Mouse (Mus musculus): Measurements from ENCODE around the gene Tbck.
A peak's percentile ranks its signal among the peaks of the same experiment; 100 is the strongest.

Tbck gene

DNA sequence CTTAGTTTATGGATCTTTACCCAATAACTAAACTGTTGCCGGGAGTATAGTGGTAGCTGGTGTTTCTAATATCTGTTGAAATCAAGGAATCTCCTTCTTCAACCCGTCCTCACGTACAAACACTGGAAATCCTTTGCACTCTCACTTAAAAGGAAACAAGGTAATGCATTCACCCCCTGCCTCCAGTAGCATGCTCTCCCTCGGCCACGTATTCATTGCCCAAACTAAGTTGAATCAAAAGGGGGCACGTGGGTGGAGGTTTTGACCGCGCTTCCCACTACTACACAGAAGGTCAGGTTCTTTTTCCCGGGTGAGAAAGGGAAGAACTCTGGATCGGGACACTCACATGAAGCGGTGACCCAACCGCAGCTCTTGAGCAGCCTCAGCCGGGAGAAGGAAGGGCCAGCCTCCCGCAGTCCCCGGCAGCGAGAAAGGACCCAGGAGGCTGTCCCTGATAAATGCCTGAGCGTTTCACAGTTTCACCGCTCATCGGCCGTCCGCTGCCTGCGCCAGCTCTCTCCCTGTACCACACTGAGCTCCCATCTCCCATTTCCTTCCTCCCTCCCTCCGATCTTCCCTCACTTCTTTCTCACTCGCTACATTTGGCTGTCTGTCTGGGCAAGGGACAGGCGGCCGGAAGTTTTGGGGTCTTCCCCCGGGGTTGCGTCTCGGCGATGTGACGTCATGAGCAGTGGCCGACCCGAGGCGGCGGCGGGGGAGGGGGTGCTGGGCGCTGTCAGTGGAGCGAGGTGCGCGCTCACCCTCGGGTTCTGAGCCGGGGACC is at the start of gene Tbck:
Gene Tbck, plus strand, starts transcription at position 698 of the 784 bp plus-strand sequence.
- DNase-seq (ENCODE audit: low read depth) = peak; percentile 95

DNA sequence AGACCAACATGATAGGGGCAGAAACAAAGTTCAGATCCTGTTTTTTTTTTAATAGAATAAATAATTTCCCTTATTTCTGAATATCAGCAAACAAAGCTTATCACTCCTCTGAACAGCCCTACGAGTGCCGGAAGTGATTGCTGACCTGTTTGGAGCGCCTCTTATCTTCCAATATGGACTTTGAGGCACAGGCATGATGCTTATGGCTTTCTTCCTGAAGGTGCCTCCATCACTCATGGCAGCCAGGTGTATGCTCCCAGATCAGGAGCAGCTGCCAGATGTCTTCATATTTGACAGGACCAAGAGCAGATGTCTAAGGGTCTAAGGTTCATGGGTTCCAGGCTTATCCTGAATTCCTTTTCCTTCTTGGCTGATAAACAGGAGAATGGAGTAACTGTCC is 46.9 kb upstream of the Tbck start:
- DNase-seq (ENCODE audit: low read depth) = no peak

DNA sequence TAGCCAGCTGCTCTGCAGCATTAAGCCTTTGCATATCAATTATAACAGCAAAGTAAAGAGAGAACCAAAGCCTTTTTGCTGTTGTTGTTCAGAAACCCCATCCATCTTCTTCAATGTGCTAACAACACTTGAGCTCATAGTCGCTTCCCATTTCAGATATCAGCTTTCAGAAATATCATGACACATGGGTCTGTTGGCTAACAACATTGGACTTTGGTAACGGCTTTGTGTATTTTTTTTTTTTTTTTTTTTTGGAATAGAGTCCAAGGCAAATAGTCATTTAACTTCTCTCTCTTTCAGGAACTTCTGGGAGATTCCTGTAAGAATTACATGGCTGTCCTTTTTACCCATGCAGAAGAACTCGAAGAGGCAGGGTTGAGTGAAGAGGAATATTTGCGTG is 39.9 kb upstream of the Tbck start:
- no peak for DNase-seq (ENCODE audit: low read depth)

DNA sequence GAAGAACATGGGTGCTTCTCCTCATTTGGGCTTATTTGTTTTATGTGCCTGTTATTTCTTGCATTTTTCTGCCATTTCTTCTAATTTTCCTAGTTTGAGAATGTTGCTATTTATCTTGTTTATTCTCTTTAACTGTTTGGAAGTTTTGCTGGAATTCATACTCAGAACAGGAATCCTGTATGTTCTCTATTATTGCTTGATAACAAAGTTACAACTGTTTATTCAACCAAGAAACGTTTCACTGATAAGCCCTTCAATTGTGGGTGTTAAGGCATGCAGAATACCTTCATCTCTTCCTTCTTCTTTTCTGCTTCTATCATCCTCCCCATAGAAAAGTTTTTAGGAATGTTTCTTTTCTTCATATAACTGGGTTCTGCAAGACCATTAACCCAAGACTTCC is 37.1 kb upstream of the Tbck start:
- no peak for DNase-seq (ENCODE audit: low read depth)

DNA sequence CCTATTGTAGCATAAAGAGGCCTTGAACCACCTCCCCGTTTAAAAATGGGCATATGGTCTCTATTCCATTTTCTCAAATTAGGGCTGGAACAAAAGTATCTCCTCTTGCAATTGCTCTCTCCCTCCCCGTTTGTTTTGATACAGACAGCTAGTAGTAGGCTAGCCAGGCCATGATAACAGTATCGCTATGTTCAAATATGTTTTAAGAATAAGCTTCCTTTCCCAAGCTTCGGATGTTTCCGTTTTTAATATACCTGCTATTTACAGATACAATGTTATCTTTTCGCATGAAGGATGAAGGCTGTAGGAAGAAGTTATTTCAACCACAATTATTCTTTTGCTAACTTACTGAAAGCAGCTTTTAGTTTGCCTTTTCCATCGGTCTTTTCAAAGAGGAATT is 34.6 kb upstream of the Tbck start:
- no peak for DNase-seq (ENCODE audit: low read depth)

DNA sequence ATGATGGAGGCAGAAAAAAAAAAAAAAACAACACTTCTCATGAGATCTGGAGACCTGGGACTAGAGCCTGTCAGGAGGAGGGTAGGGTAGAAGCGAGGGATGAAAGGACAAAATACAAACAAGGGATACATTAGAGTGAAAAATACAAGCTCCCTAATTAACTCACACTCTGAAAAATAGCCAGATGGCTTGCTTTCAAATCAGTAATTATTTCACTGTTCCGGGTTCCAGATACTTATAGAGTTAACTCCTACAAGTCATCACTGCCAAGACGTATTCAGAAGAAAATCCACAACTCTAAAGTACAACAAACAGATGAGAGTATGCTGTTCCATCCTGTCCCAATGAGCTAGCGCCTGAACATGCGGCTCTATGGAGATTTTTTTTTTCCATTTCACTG is 33.8 kb upstream of the Tbck start:
- DNase-seq (ENCODE audit: low read depth) = no peak

DNA sequence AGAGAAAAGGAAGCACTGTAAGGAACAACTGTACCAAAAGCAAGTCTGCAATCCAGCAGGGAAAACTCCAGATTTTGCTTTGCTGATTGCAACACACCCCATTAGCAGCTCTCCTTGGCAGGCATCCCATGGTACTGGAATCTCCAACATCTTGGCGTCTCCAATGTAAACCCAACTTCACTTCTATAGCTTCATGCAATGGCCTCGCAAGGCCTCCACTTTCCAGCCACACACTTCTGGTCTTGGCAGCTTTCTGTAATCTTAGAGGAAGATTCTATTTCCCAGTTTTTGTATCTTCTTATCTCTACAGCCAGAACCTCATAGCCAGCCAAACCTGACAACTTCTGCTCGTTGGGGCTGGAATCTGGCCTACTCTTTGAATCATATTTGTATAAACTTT is 32.2 kb upstream of the Tbck start:
- no peak for DNase-seq (ENCODE audit: low read depth)

DNA sequence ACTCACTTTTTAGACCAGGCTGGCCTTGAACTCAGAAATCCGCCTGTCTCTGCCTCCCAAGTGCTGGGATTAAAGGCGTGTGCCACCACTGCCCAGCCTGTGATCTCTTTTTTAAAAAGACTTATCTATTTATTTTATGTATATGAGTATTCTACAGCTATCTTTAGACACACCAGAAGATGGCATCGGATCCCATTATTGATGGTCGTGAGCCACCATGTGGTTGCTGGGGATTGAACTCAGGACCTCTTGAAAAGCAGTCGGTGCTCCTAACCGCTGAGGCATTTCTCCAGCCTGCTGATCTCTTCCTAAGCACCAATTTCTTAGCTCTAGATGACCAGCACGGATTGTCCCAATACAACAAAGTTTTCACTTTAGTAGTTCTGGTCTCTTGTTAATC is 30.0 kb upstream of the Tbck start:
- no peak for DNase-seq (ENCODE audit: low read depth)

DNA sequence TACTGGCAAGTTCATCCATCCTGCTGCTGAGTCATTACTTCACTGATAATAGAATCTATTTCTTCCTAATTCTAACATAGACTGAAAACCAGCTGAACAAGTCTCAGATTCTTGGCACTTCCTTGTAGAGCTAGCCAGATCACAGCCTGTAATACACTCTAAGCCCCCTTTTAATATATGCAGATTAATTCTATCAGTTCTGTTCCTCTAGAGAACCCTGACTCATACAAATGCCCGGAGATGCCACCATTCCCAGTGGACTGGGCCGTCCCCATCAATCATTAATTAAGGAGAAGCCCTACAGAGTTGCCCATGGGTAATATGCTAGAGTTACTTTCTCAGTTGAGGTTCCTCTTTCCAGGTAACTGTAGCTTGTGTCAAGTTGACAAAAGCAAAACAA is 28.0 kb upstream of the Tbck start:
- no peak for DNase-seq (ENCODE audit: low read depth)

DNA sequence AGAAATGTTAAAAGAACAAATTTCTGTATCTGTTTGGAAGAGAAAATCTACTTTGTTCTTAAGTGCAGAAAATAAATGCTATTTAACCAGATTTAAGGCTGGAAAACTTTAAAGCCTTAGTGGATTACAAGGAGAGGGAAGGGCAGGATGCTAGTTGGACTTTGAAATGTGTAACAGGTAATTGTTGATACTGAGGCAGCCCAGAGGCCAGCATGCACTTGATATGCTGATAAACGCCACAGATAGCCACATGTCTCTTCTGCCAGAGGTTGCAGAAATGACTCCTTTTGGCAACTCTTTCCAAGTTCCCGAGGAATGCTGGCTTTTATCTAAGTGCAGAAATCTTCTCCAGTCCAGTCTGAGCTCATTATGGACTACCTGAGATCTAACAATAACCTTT is 6.5 kb upstream of the Tbck start:
- DNase-seq (ENCODE audit: low read depth) = no peak

DNA sequence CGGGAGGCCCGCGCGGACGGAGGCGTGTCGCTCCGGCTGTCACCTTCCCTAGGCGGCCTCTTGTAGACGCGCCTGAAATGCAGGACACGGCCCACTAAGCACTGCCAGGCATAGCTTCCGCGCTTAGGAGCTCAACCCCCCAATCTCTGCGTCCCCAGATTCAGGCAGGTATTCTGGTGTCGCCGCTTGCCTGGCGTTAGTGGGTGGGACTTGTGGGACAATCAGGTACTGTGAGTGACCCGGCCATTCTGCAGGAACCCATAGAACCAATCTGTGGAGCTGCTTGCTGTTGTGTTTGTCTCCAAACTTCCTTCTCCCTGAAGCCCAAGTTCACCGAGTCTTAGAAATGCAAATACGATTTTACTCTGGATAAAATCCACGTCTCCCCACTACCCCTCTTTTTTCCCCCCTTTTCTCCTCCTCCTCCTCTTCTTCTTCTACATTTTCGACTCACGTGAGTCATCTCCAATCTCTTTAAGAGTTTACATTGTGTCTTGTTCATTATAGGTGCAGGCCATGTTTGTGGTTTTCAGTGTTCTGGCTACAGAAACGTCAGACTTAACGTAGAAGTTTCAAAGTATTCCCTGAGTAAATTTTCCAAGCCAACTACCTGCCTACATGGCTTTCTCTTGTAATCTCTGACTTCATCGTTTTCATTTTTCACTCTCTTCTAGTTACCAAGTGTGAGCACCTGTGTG is 436 bp downstream of the Tbck start, which contains the start of gene Aimp1:
Gene Aimp1, minus strand, starts transcription at position 140 of the 698 bp plus-strand sequence.
- no peak for DNase-seq (ENCODE audit: low read depth)

DNA sequence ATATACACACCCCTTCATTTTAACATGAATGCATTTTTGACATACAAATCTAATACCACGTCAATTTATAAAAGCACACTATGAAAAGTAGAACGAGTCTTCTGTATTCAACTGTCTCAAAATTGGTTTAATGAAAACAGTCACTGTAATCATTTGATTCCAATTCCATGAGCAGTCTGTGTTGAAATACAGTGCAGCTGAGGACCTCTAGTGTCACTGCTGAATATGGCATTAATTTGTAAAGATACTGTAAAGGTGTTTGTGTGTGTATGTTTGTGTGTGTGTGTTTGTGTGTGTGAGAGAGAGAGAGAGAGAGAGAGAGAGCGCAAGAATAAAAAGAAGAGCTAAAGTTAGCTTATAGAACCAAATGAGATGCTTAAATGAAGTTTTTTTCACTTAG is 17.4 kb downstream of the Tbck start:
- DNase-seq (ENCODE audit: low read depth) = peak; percentile 21

DNA sequence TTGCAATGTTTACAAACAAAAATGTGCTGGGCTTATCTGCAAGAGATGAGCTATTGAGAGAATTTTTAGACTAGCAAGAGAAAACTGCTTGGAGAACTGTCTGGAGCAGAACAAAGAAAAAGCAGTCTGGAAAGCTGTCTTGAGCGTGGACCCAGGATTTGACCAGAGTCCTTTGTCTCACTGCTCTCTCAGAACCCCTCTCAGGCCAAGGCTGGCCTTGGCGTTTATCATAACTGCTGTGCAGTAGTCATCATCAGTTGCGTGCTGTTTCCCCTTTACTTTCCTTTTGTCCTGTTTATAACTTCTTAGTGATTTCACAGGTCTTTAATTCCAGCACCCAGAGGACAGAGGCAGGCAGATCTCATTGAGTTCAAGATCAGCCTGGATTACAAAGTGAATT is 20.3 kb downstream of the Tbck start:
- DNase-seq (ENCODE audit: low read depth) = no peak

DNA sequence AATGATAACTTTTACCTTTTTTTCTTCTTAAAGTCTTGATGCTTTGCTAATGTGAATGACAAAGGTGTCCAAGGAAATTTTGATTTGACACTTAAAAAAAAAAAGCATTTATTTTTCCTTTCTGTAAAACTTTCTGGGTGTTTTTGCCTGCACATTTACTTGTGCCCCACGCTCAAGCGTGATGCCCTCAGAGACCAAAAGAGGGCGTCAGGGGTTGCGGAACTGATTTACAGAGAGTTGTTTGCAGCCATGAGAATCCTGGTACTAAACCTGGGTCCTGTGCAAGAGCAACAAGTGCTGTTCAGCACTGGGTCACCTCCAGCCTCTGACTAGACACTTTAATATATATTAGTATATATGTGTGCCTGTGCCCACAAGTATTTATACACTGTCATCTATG is 23.0 kb downstream of the Tbck start:
- no peak for DNase-seq (ENCODE audit: low read depth)

DNA sequence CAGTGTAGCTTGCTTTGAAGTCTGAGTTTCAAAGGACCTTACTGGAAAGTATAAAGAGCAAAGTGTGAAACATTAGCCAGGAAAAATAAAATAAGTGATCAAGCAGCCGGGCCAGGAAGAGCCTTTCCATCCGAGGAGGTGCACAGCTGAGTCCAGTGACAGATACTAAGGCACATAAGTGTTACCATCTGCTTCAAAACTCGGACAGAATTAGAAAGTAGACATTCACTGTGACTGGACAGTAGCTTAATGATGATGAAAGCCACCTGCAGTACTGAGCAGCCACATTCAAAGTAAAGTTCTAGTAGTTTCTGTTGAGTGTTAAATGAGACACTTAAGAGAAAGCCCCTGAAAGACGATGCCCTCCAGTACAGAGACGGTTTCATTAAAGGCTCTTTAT is 30.0 kb downstream of the Tbck start:
- no peak for DNase-seq (ENCODE audit: low read depth)

DNA sequence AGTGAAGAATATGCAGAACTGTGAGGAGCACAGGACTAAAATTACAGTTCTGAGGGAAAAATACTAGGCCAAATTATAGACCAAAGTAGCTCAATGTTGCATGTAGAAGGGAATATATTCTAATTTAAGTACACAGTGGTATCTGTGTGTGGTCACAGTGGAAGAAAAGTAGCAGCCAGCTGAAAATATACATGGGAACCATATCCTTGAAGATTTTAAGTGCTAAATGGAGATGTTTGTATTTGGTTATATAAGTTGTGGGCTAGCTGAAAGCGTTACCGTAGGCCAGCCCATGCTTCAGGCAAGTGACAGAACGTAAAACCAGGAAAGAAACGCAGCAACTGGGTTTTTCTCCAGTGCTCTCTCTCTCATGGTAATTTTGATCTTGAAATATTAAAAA is 33.4 kb downstream of the Tbck start:
- no peak for DNase-seq (ENCODE audit: low read depth)

DNA sequence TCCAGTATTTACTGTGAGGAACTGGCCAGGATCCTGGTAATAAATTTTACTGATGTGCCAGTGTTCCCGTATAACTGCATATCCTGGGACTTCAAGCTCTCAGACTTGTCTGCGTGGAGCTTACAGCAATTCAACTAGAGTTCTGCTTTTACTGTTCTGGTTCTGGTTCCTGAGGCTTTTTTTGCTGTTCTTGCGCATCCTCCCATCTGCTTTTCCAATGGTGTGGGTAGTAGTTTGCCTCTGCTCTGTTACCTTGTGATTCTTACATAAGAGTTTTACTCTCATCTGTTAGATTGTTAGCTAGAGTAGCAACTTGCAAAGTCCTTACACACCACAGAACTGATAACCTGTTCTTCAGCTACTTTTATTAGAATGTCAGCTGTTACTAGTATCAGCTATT is 40.4 kb downstream of the Tbck start:
- no peak for DNase-seq (ENCODE audit: low read depth)

DNA sequence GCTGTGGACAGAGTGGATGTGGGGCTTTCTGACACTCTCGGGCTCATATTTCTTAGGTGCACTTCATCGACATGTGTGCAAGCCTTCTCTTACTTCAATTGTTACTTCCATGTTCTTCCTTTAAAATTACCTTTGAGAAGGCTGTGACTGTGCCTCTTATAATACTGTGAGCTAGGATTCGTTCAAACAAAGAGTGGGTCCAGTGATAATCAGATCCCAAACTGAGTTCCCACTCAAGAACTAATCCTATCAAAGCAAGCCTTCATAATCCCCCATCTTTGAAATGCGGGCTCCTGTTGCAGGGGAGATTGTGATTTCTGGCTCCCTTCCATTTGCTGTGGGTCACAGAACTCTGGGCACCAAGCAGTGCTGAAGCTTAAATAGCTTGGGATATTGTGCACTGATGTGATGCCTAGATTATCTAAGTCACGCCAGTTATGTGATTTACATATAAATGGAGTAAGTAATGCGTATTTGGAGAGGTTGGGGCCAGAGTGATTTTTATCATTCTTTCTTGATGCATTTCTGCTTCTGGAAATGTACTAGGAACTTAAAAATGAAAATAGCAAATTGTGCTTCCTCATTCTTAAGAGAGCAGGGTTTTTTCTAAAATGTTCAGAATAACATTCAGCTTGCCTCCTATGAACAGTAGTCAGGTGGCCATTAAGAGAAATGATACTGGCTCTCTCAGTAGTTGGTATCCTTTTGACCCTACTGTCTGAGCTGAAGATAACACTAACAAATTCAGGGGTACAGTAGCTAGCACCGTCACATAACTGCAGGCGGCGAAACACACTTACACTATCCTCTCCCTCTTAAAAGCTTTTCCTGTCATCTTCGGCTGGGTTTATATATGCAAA is 60.6 kb downstream of the Tbck start:
- no peak for DNase-seq (ENCODE audit: low read depth)

DNA sequence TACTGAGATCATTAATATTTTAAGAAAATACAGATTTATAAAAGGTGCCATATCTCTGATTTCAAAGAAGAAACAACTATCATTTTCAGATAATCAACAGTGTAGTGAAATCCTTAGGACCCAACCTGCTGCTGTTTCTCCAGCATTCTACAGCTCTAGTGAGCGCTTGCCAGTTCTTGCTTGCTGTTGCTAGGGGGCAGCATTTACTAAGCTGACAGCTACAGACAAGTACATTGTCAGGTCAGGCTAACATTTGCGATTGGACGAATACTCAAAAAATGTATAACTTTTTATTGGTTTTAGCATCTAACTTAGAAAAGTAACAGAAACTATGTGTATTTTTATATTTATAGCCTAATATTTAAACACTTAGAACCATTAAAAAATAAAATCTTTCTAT is 63.1 kb downstream of the Tbck start:
- DNase-seq (ENCODE audit: low read depth) = peak; percentile 17

DNA sequence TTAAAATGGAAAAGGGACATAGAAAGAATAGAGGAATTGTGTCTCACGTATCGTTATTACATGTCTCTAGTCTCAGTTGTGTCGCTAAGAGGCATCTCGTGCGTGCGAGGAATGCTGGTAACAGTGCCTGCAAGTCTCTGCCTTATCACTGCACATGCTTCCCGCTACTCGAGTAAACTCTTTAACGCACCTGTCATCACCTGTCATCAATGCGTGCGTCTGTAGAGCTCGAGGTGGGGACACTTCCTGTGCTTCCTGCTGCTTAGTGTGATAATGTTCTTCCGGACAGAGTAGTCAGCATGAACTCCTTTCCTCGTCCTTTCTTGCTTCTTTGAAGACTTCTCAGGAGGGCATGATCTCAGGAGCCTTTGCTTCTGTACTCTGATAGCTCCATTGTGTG is 63.8 kb downstream of the Tbck start:
- no peak for DNase-seq (ENCODE audit: low read depth)

DNA sequence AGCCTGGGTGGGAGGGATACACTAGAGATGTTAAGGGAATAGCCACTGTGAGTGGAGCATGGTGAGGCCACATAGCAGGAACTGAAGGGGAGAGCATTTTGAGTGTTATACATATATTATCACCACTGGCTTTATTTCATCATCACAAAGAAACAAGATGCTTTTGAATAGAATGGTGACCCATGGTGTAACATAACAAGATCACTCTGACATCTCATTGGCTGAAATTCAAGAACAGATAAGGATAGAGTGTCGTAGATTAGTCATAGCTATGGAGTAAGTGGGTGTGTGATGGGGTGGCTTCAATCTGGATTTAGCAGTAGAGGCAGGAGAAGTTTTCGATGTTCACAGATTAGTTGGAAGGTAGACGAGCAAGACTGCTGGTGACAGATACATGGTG is 64.8 kb downstream of the Tbck start:
- no peak for DNase-seq (ENCODE audit: low read depth)

DNA sequence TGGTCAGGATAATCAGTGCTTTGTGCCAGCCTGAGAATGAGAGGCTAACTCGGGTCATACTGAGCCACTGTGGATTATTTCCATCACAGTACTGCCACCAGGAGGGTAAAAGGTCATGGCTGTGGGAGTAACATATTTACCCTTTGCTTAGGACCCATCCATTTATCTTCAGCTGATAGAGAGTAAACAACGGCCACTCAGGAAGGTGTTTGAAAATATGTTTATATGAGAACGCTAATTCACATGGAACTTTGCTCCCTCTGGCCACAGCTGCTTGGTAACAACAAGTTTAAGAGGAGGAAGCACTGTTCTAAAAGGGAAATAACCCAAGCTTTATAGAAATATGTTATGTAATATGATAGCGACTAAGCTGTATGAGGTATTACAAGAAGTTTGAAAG is 68.8 kb downstream of the Tbck start:
- DNase-seq (ENCODE audit: low read depth) = no peak

DNA sequence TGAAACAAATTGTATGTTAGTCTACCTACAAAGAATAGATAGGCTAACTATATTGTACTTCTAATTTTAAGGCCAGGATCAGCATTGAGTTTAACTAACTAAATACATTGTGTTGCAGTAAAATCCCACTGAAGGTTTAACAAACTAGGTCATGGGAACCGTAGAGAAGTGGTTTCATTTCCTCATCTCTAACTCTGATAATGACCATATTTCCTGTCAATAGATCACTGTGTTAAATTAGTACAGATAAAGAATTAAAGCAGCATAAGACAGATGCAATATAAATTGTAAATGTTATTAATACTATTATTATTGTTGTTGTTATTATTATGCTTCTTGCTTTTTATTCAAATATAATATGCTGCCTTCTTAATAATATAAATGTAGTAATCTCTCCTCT is 72.3 kb downstream of the Tbck start:
- DNase-seq (ENCODE audit: low read depth) = no peak

Data from naive thymus-derived CD4-positive, alpha-beta T cell, adult 2 months (primary cell).